Mouse (Mus musculus) forebrain, embryonic 14.5 days (tissue): Measurements from ENCODE around the gene Cyb5d2. TPM values are rescaled to one million over a fixed set of nuclear protein-coding genes. Genes with fewer than 3 reads are reported as not detected.
"Not testable (repeated sequence)": the region's sequence is repeated elsewhere in the genome, so short reads cannot be mapped to it uniquely, and the experiment has no call there.

Experiments
- ATAC-seq: fragments of 200-750 bp; cut with Nextera tagmentation; 2 replicates; pipeline ENCODE4 v1.8.0; 2017; ENCODE audit warnings: mild to moderate bottlenecking, moderate library complexity
- DNase-seq: peaks from one replicate; pipeline ENCODE4 v3.0.0-alpha.2; 2015; ENCODE audit warnings: low spot score
- H3K27ac ChIP-seq: fragments of 300-500 bp; sonication (generic); 2 replicates; pipeline ENCODE4 v1.5.1; 2014; ENCODE audit warnings: low read depth, mild to moderate bottlenecking, control low read depth, low read length, moderate library complexity
- H3K27me3 ChIP-seq: fragments of 300-500 bp; sonication (generic); replicated peaks from 2 replicates; pipeline ENCODE4 v1.6.1; 2014; ENCODE audit warnings: low read length, control low read depth, mixed read lengths; ENCODE audit not compliant: control insufficient read depth, insufficient read depth
- H3K36me3 ChIP-seq: fragments of 300-500 bp; sonication (generic); 2 replicates; pipeline ENCODE4 v1.6.1; 2014; ENCODE audit warnings: low read length, control low read depth; ENCODE audit not compliant: control insufficient read depth, insufficient read depth
- H3K4me1 ChIP-seq: fragments of 300-500 bp; sonication (generic); 2 replicates; pipeline ENCODE4 v1.6.1; 2014; ENCODE audit warnings: antibody characterized with exemption, low read length, control low read depth; ENCODE audit not compliant: control insufficient read depth, insufficient read depth
- H3K4me2 ChIP-seq: fragments of 300-500 bp; sonication (generic); 2 replicates; pipeline ENCODE4 v1.6.1; 2014; ENCODE audit warnings: mild to moderate bottlenecking, control low read depth, low read length
- H3K4me3 ChIP-seq: fragments of 300-500 bp; sonication (generic); 2 replicates; pipeline ENCODE4 v1.5.1; 2014; ENCODE audit warnings: low read depth, low read length, control low read depth
- H3K9ac ChIP-seq: fragments of 300-500 bp; sonication (generic); 2 replicates; pipeline ENCODE4 v1.6.1; 2014; ENCODE audit warnings: mild to moderate bottlenecking, low read length, control low read depth, moderate library complexity
- H3K9me3 ChIP-seq: fragments of 300-500 bp; sonication (generic); replicated peaks from 2 replicates; pipeline ENCODE4 v1.6.1; 2016; ENCODE audit warnings: low read length, control low read depth, mixed read lengths; ENCODE audit not compliant: control insufficient read depth
- WGBS: fragments of 180-500 bp; shearing (Covaris S2); extraction: QIAGEN DNeasy Blood & Tissue Kit; methylation state at CpG from one replicate; pipeline ENCODE4 v1.1.7; 2014; 5-methylcytosine and 5-hydroxymethylcytosine counted together
- polyA plus RNA-seq: library from polyadenylated mRNA; unstranded; fragments of >200 nt; fragmentation: Nextera tagmentation; extraction: Ambion mirVana; gene quantifications from 2 replicates; pipeline ENCODE4 v1.2.1, GENCODE M21; 2014

The Cyb5d2 gene
- polyA plus RNA-seq, 1 experiment from 2014 or later, result 4.4 TPM

DNA sequence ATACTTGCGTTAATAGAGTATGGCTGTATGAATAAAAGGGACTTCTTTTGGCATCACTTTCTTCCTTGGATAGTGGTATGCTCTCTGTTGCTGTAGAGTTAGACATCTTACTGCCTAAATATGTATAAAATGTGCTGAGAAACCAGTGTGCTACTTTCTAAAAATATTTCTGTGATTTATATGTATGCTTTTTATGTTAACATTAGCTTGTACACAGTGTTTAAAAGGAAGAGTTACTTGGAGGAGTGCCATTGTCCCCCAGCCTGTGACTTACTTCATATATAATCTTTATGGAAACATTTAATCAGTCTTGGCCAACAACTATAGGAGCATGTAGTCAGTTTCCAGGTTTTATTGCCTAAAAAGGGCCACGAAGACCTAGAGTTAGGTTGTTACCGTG is 26.9 kb downstream of the Cyb5d2 start:
- Histone ChIP-seq H3K36me3 (peaks cover 48% of the 10 kb centered on the region), H3K4me1 (no peaks in the 10 kb centered on the region), H3K9ac (no peak overlapping the region), H3K27me3 (no peaks in the 10 kb centered on the region), H3K9me3 (no peaks in the 10 kb centered on the region), H3K27ac (no peak overlapping the region), H3K4me3 (no peak overlapping the region), H3K4me2 (no peak overlapping the region)
- 96% methylated on average over 3 of the region's 3 CpGs for WGBS
- ATAC-seq (no peak), DNase-seq (no peak)

DNA sequence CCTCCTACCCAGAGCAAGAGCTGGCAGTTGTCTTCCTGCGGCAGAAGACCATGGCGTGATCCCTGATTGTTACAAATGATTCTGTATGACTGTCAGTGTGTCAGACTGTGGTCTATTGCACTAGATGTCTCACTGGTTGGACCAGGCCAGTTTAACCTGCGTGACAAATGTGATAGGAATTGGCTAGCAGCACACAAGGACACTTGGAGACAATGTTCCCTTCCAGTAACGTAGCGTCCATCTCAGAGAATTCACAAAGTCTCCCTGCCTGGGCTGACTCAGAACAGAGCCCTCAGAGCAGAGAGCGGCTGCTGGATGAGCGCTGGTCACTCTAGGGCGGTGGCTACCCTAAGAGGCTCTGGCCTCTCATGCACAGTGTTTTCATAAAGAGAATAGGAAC is 28.2 kb downstream of the Cyb5d2 start:
- WGBS, result 92% methylated on average over 8 of the region's 8 CpGs
- no peak overlapping the region for H3K4me3 ChIP-seq
- DNase-seq (no peak), ATAC-seq (no peak)
- peaks cover 61% of the 10 kb centered on the region for H3K36me3 ChIP-seq
- H3K4me2 ChIP-seq, result no peak overlapping the region
- no peaks in the 10 kb centered on the region for H3K9me3 ChIP-seq
- H3K27ac ChIP-seq, result no peak overlapping the region
- H3K27me3 ChIP-seq, result no peaks in the 10 kb centered on the region
- no peak overlapping the region for H3K9ac ChIP-seq
- H3K4me1 ChIP-seq, result no peaks in the 10 kb centered on the region

DNA sequence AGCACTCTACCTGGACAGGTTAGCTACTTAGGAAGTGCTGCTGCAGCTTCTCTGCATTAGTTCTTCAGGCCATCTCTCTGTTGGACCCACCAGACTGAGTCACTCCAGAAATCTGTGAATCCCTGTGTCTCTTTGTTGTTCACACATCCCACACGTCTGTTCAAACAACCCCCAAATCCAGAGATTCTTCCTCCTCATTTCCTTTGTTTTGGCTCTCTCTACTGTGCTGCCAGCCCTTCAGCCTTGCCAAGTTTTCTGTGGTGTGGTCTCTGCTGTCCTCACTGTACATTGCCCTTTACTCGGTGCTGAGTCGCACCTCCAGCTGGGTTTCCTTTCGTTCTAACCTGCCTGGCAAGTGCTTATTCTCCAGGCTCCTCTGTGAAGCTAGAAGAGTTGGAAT is 31.7 kb downstream of the Cyb5d2 start:
- H3K9me3 ChIP-seq, result no peaks in the 10 kb centered on the region
- no peak overlapping the region for H3K4me2 ChIP-seq
- DNase-seq (no peak), ATAC-seq (no peak)
- no peak overlapping the region for H3K9ac ChIP-seq
- H3K4me3 ChIP-seq, result no peak overlapping the region
- no peaks in the 10 kb centered on the region for H3K27me3 ChIP-seq
- H3K36me3 ChIP-seq, result peaks cover 75% of the 10 kb centered on the region
- H3K27ac ChIP-seq, result no peak overlapping the region
- WGBS, result 86% methylated on average over 4 of the region's 4 CpGs
- no peaks in the 10 kb centered on the region for H3K4me1 ChIP-seq

DNA sequence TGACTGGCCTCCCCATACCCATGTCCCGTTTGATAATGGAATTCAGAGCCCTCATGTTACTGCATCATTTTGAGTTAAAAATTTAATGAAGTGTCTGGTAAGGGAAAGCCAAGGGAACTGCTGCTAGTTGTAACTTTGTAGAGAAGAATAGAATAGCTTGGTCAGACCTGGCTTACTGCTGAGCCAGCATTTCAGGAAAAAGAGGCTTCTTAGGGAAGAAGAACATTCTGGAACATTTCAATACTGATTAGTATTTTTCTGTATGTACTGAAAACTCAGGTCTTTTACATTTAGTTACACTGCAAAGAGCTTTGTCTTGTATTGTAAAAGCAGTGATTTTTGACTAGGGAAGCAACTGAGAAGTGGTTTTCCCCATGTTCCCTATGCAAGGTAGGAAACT is 35.2 kb downstream of the Cyb5d2 start:
- H3K4me3 ChIP-seq, result no peak overlapping the region
- no peak overlapping the region for H3K9ac ChIP-seq
- no peak overlapping the region for H3K27ac ChIP-seq
- 83% methylated on average over 1 of the region's 1 CpGs for WGBS
- H3K4me1 ChIP-seq, result no peaks in the 10 kb centered on the region
- H3K9me3 ChIP-seq, result no peaks in the 10 kb centered on the region
- H3K36me3 ChIP-seq, result peaks cover 87% of the 10 kb centered on the region
- DNase-seq (no peak), ATAC-seq (no peak)
- H3K27me3 ChIP-seq, result no peaks in the 10 kb centered on the region
- no peak overlapping the region for H3K4me2 ChIP-seq

DNA sequence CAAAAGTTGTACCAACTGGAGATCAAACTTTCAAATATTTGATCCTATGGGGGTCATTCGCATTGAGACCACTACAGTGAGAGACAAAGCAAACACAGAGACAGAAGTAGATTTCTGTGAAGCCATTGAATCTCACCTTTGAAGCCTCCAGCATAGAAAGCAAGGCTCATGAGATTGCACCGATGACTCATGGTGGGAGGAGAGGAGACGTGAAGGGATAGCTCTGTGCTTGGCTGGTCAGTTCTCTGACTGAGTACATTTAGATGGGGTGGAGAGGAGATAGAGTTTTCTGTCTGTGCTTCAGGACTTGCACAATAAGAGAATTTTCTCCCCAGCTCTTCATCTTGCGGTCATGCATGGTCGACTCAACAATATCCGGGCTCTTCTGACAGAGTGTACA is 36.4 kb downstream of the Cyb5d2 start:
- ATAC-seq (no peak), DNase-seq (no peak)
- Histone ChIP-seq H3K4me3 (no peak overlapping the region), H3K9ac (no peak overlapping the region), H3K4me1 (no peaks in the 10 kb centered on the region), H3K27me3 (no peaks in the 10 kb centered on the region), H3K4me2 (no peak overlapping the region), H3K36me3 (peaks cover 96% of the 10 kb centered on the region), H3K9me3 (no peaks in the 10 kb centered on the region), H3K27ac (no peak overlapping the region)
- 96% methylated on average over 6 of the region's 6 CpGs for WGBS

DNA sequence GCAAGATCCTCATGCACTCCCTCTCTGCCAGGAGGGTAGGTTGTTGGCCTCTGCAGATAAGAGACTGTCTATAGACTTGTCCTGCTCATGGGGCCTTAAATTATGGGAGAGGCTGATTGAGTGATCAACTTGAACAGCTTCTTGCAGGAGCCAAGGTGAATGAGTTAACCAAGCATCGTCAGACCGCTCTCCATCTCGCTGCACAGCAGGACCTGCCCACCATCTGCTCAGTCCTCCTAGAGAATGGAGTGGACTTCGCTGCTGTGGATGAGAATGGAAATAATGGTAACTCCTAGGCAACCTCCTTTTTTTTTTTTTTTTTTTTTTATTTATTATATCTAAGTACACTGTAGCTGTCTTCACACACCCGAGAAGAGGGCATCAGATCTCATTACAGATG is 37.6 kb downstream of the Cyb5d2 start:
- H3K36me3 ChIP-seq, result peaks cover 96% of the 10 kb centered on the region
- DNase-seq (no peak), ATAC-seq (no peak)
- no peak overlapping the region for H3K27ac ChIP-seq
- H3K9ac ChIP-seq, result no peak overlapping the region
- H3K4me2 ChIP-seq, result no peak overlapping the region
- H3K4me3 ChIP-seq, result no peak overlapping the region
- H3K4me1 ChIP-seq, result no peaks in the 10 kb centered on the region
- H3K9me3 ChIP-seq, result no peaks in the 10 kb centered on the region
- WGBS, result 95% methylated on average over 5 of the region's 5 CpGs
- no peaks in the 10 kb centered on the region for H3K27me3 ChIP-seq

DNA sequence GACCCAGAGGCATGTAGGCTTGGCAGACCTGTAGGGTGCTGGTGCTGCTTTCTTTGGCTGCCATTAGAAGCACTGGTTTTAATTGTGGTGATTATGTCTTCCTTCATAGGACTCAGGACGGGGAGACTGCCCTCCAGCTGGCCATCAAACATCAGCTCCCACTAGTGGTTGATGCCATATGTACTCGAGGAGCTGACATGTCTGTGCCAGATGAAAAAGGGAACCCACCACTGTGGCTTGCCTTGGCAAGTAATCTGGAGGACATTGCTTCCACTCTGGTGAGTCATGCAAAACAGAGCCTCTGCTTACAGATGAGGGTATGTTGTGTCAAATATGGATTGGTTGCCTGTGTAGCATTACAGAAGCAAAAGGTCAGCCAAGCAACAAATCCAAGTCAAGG is 44.0 kb downstream of the Cyb5d2 start:
- no peak overlapping the region for H3K27ac ChIP-seq
- H3K27me3 ChIP-seq, result no peaks in the 10 kb centered on the region
- no peak for DNase-seq
- ATAC-seq, result no peak
- H3K9ac ChIP-seq, result no peak overlapping the region
- H3K4me1 ChIP-seq, result no peaks in the 10 kb centered on the region
- H3K4me2 ChIP-seq, result no peak overlapping the region
- H3K4me3 ChIP-seq, result no peak overlapping the region
- no peaks in the 10 kb centered on the region for H3K9me3 ChIP-seq
- peaks cover 98% of the 10 kb centered on the region for H3K36me3 ChIP-seq
- WGBS, result 53% methylated on average over 2 of the region's 2 CpGs

DNA sequence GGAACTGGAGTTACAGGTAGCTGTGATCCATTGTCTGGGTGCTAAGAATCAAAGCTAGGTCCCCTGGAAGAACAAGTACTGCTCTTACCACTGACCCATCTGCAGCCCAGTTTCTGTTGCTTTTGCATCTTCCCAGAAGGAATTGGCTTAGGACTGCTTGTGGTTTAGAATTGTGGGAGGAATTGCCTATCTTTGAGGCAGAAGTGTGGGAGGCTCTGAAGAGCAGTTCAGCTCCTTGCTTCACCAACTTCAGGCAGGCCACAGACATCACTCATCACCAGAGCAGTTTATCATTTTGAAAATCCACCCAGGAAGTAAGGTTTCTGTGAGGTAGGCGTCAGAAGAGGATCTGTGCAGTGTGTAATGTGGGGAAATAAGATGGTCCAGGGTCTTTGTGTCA is 56.9 kb downstream of the Cyb5d2 start:
- no peak overlapping the region for H3K4me3 ChIP-seq
- WGBS, result 94% methylated on average over 1 of the region's 1 CpGs
- H3K27ac ChIP-seq, result no peak overlapping the region

DNA sequence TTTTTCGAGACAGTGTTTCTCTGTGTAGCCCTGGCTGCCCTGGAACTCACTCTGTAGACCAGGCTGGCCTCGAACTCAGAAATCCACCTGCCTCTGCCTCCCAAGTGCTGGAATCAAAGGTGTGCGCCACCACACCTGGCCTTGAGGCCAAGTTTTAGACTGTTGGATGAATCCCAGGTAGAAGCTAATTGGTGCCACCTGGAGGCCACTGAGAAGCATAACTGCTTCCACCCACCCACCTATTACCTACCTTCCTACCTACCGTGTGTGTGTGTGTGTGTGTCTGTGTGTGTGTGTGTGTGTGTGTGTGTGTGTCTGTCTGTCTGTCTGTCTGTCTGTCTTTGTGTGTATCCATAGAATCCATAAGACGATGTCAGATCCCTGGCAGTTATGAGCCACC is 58.4 kb downstream of the Cyb5d2 start:
- H3K27ac ChIP-seq, DNase-seq, H3K4me1 ChIP-seq, H3K9me3 ChIP-seq, H3K27me3 ChIP-seq, H3K9ac ChIP-seq, H3K4me2 ChIP-seq, H3K4me3 ChIP-seq, ATAC-seq: not testable (repeated sequence)
- WGBS, result 84% methylated on average over 5 of the region's 5 CpGs
- H3K36me3 ChIP-seq, result peaks cover 59% of the 10 kb centered on the region

More for the DNA sequence above, 56.9 kb downstream of the Cyb5d2 start:
- Histone ChIP-seq H3K4me1 (no peaks in the 10 kb centered on the region), H3K9me3 (no peaks in the 10 kb centered on the region), H3K36me3 (peaks cover 58% of the 10 kb centered on the region), H3K4me2 (no peak overlapping the region), H3K9ac (no peak overlapping the region), H3K27me3 (no peaks in the 10 kb centered on the region)
- ATAC-seq, result no peak
- DNase-seq, result no peak
